Mouse (Mus musculus) CH12F3 (cell line): ENCODE measurements at regions not wholly inside any gene's neighbourhood (a gene's known extent, or its start where the extent isn't known, plus 50 kb on each side); places are given as distances from the start of the nearest gene placed in this dataset.

ENCODE experiments used
- in situ Hi-C: fragments of 300-500 bp; cut with MboI; formaldehyde crosslinking; loops from 2 replicates; pipeline ENCODE4 v1.14.3; 2020; ENCODE audit warnings: low sequenced_read_pairs

DNA sequence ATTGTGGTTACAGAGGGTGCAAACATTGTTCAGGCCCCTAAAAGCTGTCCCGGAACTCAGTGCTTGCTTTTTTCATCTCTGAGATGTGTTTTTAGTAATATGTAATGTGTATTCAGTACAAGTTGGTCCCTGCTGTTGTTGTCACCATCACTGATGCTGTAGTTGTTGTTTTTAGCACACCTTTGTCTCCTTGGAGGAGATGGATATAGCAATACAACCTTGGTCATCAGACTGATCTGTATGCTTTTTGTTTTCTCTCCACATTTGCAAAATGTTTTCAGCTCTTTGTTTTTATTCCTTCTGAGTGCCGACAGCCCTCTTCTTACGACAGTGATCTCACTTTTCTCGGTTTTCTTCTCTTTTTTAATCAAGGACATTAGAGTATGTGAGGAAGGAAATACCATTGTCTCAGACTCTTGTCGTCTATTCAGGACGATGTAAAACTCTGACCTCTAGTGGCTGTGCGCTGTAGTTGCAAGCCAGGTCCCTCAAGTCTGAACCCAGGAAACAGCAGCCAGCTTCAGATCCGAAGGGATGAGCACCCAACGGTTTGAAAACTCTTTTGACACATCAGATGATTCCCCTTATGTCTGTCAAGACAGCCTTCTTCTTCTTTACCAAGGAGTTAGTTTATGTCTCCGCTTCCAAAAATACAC is 209.1 kb upstream of the Ttc29 start:
- in situ Hi-C loops = loop anchor here (25.0 kb wide), 1 partner anchor 367 kb away; no protein-coding TSS in a partner anchor

DNA sequence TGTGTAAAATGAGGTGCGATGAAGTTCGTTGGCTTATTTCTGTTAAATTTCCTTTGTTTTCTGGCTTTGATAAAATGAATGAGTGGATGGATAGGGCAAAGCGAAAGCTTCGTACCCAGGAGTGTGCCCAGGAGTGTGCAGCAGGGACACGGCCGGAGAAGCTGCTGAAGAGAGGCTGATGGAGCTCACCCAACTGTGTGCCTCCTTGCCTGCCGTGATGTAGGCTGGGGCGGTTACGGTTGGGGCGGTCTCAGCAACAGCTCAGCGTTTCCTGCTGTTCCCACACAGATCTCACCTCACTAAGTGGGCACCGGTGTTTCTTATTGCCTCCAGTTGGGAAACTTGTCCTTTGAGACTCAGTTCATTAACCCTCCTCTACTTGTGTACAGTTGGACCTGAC is 208.2 kb upstream of the Ttc29 start:
- in situ Hi-C loops = loop anchor here (25.0 kb wide), 1 partner anchor 368 kb away; no protein-coding TSS in a partner anchor

DNA sequence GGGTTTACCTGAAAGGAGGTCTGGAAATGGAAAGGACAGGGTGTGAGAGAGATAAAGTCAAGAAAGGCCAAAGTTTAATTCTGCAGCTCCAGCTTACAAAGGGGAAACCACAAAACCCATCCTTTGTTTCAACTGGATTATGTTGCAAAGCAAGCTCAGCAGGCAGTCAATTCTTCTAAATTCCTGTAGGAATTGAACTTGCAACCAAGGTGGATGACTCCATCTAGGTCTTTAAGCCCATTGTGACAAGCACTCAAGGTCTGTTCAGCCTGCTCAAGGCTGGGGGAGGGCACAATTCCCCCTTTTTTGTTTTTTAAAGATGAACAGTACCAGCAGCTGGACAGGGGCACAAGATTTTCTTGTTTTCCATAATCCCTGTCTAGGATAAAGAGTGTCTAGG is 200.0 kb upstream of the Ttc29 start:
- in situ Hi-C loops = loop anchor here (25.0 kb wide), 1 partner anchor 376 kb away; no protein-coding TSS in a partner anchor

DNA sequence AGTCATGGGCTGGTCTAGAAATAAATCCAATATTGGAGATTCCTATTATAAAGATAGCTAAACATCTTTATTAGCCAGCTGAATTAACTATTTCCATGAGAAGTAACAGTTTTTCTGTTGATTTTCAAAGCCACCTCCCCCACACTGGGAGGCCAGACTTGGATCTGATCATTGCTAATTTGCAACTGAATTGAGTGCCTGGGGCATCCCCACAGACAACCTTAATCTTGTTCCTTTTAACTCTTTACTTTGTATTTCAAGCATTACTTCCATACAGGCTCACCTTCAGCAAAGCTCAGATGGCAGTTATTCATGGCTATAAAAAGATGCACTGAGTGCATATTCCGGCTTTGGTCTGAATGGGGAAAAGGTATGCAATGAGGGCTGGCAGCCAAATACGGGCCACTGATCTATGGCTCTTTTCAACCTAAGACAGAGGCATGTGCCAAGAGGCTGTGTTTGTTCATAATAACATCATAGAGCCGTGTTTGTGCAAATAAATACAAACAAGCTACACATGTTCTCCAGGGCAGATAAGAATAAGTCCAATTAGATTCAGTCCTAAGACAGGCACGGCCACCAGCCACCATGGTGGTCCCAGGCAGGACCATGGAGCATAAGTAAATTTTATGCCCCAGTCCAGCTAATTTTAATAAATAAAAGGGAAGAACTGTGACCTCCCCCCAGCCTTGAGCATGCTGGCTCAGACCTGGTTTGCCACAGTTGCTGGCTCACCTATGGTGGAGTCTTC is 194.5 kb upstream of the Ttc29 start:
- in situ Hi-C loops = loop anchor here (25.0 kb wide), 1 partner anchor 381 kb away; no protein-coding TSS in a partner anchor

DNA sequence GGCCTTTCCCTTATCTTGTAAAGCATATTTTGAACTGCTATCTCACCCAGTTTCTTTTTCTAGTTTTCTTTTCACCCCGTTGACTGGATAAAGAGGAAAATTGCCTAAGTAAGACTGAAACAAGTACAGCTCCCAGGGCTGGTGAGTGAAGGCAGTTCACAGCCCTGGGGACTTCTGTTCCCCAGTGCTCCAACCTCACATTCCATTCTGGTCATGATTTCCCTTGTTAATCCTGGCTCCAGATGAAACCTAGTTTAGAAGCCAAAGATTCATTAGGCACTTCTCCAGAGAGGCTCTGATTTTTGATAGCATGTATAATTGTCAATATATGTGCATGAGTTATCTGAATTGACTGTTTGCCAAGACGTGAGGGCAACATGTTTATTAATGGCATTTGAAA is 191.6 kb upstream of the Ttc29 start:
- in situ Hi-C loops = loop anchor here (25.0 kb wide), 1 partner anchor 384 kb away; no protein-coding TSS in a partner anchor

DNA sequence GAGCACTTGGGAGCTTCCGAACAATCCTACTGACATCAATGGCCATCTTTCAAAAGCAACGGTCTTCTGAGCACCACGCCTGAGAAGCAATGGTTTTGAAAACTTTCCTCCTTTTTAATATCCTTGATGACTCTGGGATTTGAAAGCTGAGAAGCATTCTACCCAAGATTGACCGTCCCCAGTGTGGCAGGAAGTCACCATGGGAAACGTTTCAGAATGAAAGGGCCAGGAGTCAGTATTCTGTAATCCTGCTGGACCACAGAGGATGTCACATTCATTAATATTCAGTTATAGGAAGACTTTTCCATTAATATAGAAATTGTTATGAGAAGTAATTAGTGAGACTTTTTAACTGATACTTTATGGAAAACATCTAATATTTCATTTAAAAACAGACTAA is 190.1 kb upstream of the Ttc29 start:
- in situ Hi-C loops = loop anchor here (25.0 kb wide), 1 partner anchor 386 kb away; no protein-coding TSS in a partner anchor

DNA sequence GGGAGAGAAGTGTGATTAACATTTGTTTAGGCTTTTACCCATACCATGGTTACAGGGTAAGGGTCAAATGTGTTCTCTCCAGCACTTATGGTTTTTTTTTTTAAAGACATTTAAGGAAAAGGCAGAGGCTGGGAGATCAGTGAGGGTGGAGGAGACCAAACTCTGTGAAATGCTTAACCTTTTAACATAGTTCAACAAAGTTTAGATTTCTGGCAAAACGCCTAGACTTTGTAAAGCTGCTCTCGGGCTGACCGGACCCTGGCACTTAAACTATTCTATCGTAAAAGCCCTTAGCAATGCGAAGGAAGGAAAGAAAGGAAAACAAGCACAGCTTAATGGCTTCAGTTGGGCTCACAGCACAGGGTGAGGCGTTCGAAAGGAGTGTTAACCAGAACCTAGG is 189.6 kb upstream of the Ttc29 start:
- in situ Hi-C loops = loop anchor here (25.0 kb wide), 1 partner anchor 386 kb away; no protein-coding TSS in a partner anchor

DNA sequence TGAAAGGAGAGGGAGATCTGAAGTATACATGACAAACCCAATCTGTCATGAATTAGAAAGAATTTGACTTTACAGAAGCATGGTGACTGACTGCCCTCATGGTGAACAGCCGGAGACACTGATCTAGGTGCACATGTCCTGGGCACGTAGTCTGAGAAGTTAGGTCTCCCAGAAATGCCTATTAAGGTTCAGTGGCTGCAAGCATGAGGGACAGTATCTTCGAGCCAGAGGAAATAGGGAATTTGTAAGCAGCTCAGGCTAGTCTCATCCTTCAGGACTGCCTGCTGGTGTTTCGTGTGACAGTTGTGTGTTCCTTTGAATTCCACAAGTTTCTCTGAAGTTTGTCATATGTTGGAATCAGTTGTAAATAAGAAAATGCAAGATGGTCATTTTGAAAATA is 189.2 kb upstream of the Ttc29 start:
- in situ Hi-C loops = loop anchor here (25.0 kb wide), 1 partner anchor 387 kb away; no protein-coding TSS in a partner anchor

DNA sequence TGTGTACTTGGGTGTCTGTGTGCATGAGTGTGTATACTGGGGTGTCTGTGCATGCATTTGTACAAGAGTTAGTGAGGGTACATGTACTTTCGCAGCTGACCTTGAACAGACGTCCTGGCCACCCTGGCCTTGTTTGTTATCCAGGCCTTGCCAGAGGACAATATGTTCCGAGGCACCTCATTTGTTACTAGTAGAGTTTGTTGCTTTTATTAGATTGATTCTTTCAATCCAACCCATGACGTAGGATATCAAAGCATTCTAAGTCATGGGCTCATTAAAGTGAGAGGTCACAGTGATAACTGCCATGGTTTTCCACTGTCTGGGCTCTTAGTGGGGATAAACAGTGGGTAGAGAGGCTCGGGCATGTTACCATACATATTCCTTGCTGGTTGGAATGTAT is 188.1 kb upstream of the Ttc29 start:
- in situ Hi-C loops = loop anchor here (25.0 kb wide), 1 partner anchor 388 kb away; no protein-coding TSS in a partner anchor

DNA sequence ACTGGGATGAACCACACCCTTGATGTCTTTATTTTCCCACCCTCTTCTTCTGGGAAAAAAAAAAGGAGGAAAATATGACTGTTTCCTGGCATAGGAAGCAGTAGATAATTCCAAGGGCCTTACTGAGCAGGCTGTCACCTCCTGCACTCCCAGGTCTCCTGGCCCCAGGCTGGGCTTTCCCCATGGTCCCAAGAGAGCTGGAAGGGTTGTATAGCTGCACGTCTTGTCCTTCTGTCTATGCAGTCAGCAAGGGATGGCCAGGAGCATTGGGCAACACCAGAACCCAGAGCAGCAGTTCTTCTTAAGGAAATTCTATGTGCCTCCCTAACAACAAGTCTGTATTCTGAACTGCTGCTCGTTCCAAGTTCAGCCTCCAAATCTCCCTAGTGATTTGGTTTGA is 185.7 kb upstream of the Ttc29 start:
- in situ Hi-C loops = no loop called here

DNA sequence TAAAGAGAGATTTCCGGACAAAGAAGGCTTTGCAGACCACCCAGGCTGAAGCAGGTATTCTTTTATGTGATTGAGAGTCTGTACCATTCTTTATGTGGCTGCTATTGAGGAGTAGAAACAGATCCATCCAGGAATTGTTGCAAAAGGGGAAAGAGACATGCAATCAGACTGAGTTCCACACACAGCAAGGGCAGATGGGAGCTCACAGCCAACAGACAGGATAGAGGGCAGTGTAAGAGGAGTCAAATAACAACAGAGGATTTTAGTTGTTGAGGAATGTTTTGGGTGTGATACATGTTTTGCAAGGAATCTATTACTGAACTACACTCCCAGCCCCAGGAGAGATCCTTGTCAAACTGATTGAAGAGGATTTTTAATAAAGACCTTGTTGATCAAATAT is 184.2 kb upstream of the Ttc29 start:
- in situ Hi-C loops = no loop called here

DNA sequence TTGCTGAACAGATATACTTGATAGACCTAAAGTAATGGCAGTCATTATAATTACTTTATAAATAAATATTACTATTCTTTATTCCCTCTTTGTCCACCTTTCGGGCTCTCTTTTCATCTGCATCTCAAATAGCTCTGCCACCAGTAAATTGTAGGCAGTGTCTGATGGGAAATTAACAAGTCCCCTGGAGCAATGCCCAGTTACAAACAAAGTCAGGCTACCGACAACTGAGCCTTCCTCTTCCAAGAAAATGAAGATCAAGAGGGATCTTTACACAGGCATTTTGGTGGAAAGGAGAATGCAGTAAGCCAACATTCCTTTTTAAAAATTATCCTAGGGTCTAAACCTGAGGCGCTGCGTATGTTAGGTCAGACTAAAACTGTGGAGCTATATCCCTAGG is 181.3 kb upstream of the Ttc29 start:
- in situ Hi-C loops = no loop called here

DNA sequence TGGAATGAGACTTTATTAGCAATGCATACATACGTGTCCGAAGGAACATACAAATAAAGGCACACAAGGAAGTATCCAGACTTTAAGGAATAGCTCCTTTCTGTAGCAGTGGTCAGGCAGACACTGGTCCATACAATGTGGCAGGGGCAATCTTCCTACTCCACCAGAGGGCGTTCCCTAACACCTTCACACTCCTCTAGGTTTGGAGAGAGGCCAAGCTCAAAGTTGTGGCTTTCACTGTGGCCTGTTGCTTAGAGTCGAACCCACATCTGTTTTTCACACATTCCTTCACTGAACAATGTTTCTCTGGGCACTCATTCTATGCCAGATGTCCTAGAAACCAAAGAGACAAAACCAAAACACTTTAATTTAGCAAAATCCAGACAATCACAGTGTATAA is 178.4 kb upstream of the Ttc29 start:
- in situ Hi-C loops = no loop called here

DNA sequence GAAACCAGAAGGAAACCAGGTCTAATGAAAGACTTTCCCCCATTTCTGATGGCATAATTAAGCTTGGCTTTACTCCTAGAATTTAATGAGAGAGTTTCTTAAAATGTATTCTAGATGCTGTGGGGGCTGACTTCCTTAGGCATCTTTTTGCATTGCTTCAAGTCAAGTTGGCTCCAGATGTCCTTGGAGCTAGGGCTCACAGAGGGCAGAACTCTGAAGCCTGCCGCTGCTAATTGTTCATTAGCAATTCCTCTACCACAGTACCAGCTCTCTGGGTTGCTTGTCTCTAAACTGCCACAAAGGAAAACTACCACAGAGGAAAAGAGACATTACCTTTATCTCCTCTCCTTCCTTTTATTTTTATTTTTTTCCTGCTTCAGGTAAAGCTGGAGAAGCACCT is 175.9 kb upstream of the Ttc29 start:
- in situ Hi-C loops = no loop called here

DNA sequence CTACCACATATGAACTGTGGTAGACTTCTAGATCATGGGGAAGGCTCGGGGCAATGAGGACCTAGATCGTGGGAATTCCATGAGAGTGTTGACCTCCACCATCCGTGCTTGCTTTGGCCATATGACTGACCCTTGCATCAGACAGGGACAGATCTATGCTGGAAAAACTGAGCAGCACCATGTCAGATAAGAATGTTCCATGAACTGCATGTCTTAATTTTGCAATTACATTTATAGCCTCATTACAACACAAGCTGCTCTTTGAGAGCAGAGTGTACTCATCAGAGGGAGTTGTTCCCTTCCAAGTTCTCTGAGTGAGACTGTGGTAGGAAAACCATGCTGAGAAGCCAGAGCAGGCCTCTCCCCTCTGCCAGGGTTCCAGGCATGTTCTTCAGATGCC is 166.4 kb upstream of the Ttc29 start:
- in situ Hi-C loops = no loop called here

DNA sequence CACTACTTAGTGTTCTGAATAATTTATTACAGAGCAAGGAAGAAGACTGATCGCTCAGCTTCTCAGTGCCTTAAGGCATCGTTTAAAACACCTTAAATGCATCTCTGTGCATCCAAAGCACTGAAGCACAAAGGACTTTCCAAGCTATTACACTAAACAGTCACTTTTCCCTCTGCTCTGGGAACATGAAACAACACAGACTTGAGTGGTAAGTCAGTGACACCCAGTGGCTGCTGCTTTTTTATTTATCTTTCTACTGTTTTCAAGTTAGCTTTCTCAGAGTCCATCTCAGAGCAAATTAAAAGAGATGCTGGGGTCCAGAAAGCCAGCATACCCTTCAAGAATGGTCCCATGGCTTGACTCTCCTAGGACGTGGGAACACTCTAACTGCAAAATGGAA is 162.3 kb upstream of the Ttc29 start:
- in situ Hi-C loops = no loop called here

DNA sequence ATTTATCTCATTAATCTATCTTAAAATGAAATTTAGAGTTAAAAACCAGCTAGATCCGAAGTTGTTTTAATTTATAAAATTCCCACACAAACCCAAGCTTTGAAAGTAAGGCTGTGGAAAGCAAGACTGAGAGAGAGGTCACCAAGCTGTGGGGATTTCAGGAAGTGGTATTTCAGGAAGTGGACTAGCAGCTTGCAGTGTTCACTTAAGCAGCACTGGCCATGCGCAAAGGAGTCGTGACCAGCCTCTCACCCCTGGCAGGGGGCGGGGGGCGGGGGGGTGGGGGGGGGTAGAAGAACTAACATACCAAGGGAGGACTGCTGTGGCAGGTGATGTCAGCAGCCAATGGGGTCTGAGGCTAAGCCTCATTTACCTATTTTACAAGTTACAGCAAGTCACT is 158.7 kb upstream of the Ttc29 start:
- in situ Hi-C loops = no loop called here

DNA sequence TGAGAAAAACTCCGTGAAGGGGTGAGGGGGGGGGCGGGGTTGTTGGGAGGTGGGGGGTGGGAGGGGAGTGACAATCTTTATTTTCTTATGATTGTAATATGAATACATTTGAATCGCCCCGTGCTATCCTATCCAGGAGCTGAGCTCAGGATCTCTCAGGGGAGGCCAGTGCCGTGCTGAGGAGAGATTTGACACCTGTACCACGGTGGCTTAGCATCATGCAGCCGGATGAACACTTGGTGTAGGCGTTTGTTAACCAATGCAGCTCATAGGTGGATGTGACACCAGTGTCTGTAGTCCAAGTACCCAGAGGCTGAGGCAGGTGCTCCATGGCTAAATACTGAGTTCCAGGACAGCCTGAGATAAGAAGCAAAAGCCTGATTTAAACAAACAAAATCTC is 158.2 kb upstream of the Ttc29 start:
- in situ Hi-C loops = no loop called here

DNA sequence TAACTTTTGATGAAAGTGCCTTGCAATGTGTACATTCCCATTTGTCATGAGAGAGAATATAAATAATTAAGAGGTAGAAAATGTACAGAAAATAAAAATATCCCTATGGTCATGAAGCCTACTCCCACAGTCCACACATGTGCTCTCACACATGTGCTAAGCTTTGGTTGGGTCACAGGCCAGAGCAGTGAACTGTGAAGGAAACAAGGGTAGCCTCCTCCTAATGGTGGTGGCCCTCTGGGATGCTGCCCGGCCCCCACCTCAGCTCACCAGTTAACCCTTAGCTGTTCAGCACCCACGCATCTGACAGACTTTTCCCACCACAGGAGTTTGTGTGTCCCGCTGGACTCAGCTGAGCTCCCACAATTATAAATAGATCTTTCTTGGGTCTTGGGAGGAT is 157.6 kb upstream of the Ttc29 start:
- in situ Hi-C loops = no loop called here

DNA sequence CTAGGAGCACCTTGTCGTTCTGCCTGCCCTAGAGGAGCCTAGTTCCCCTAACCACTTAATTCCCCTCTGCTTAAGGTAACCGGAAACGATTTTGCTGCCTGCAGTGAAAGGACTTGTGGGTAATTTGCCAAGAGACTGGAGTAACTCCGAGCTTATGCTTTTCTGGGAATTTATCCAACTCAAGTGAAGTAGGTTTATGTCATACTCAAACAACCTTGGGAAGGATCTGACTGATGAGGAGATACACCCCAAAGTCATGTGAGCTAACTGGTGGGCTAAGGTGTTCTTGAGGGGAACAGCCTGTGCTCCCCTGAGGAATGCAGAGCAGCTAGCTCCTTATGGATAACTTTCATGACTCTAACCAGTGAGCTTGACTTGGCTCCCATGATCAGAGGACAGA is 155.7 kb upstream of the Ttc29 start:
- in situ Hi-C loops = no loop called here

DNA sequence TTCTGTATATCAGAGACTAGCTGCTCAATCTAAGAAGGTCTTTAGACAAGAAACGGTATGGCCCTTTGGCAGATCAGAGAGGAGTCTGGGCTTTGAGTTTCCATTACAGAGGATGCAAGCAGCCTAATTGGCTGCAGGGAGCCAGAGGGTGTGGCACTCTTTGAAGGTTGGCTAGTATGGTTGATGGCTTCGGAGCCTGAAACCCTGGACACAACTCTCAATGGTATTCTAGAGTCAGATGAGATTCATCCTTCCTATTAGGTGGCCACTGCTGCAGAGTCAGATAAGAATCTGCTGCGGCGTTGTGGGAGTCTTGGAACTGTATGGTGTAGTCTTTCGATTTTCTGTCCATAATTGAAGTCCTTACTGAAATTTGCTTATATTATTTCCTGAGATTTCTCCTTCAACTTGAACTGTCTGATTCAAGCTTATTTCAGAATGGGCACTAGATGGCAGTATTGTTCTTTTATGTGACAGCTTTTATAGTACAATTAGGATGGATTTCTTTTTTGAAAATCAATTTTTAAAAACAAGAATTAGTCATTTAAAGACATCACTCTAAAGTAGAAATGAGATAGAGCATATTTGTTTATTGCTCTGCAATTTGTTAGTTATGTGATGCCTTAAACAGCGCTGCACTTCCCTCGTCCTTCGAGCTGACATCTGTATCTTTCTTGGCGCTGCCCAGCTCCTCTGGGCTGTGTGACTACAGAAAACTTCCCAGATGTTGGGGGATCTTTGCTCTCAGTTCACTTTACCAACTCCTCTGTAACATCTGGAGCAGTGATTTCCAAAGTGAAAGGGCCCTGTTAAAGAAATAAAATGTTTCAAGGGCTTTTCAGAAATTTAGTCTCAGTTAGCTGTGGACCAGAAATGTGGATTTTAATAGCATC is 151.0 kb upstream of the Ttc29 start:
- in situ Hi-C loops = no loop called here
